Comparison of ENCODE assay signal across 27 mouse cellular contexts in genomic region chr3:99922944-99923343, GRCm38 (mm10). TPM values are rescaled to one million over a fixed set of nuclear protein-coding genes. Genes with fewer than 3 reads are reported as not detected.
A peak's percentile ranks its signal among the peaks of the same experiment; 100 is the strongest.
DNase-seq lines count a peak whose midpoint lies in the region; ATAC-seq and TF ChIP-seq lines count a peak whose summit lies in the region.
"Had no signal": no experiment of that assay in that cellular context is flagged by ENCODE, and none has a peak within 500 bp of the region (broad histone marks: within the 10 kb centered on the region; RNA-seq: fewer than 3 reads in every experiment).

No protein-coding gene starts in this region.

- ATAC-seq in kidney, postnatal 0 days (replicated peaks; ENCODE audit: low FRiP score, low read depth), result no peak
- no peak for ATAC-seq in midbrain, postnatal 0 days (ENCODE audit: low FRiP score)
- ATAC-seq in midbrain, embryonic 11.5 days (ENCODE audit: low FRiP score), result no peak
- no peak for ATAC-seq in stomach, postnatal 0 days (ENCODE audit: low FRiP score, low TSS enrichment)
- no peak for ATAC-seq in midbrain, embryonic 16.5 days
- ATAC-seq: forebrain, embryonic 14.5 days; liver, embryonic 12.5 days; liver, postnatal 0 days had no signal

- no peak overlapping the region for H3K4me3 ChIP-seq in gastrocnemius, adult 2 months
- H3K4me3 ChIP-seq in kidney, postnatal 0 days (replicated peaks; ENCODE audit: low read depth, low read length), result no peak overlapping the region
- H3K4me3 ChIP-seq in midbrain, postnatal 0 days (ENCODE audit: low read depth, low read length), result no peak overlapping the region
- no peak overlapping the region for H3K4me3 ChIP-seq in midbrain, embryonic 11.5 days (ENCODE audit: low read depth, low read length)
- no peak overlapping the region for H3K4me3 ChIP-seq in stomach, postnatal 0 days (ENCODE audit: low read depth, low read length)
- no peak overlapping the region for H3K4me3 ChIP-seq in midbrain, embryonic 16.5 days (ENCODE audit: low read depth, low read length)
- H3K4me3 ChIP-seq: embryonic facial prominence, embryonic 12.5 days; heart, embryonic 10.5 days; heart, embryonic 15.5 days; hindbrain, embryonic 15.5 days; liver, embryonic 12.5 days; midbrain, embryonic 12.5 days had no signal

- TF ChIP-seq CTCF in gastrocnemius, adult 2 months (IDR thresholded peaks at IDR 0.05), result peak; percentile 25; the same call in 1 of the 2 replicates
- peak; percentile 51 for TF ChIP-seq CTCF in kidney, postnatal 0 days (IDR thresholded peaks at IDR 0.05; ENCODE audit: low read depth)
- TF ChIP-seq CTCF in midbrain, postnatal 0 days (IDR thresholded peaks at IDR 0.05), result peak; percentile 51
- TF ChIP-seq CTCF in stomach, postnatal 0 days (IDR thresholded peaks at IDR 0.05; ENCODE audit: low read depth), result peak; percentile 35

- intact Hi-C loops in gastrocnemius, adult 2 months (cut with DNase I), result no loop called here
- intact Hi-C loops in gastrocnemius, postnatal 36 days (cut with DNase I), result no loop called here

- 79% methylated on average over 3 of the region's 3 CpGs for WGBS in kidney, postnatal 0 days
- WGBS in midbrain, postnatal 0 days, result 89% methylated on average over 3 of the region's 3 CpGs
- WGBS in midbrain, embryonic 11.5 days, result 83% methylated on average over 3 of the region's 3 CpGs
- WGBS in stomach, postnatal 0 days, result 82% methylated on average over 3 of the region's 3 CpGs
- WGBS in midbrain, embryonic 16.5 days, result 77% methylated on average over 3 of the region's 3 CpGs

- H3K9me3 ChIP-seq in kidney, postnatal 0 days (replicated peaks; ENCODE audit: low read length), result no peaks in the 10 kb centered on the region
- no peaks in the 10 kb centered on the region for H3K9me3 ChIP-seq in midbrain, postnatal 0 days (ENCODE audit: low read length)
- H3K9me3 ChIP-seq in midbrain, embryonic 11.5 days (ENCODE audit: control insufficient read depth, low read length), result no peaks in the 10 kb centered on the region
- H3K9me3 ChIP-seq in stomach, postnatal 0 days (ENCODE audit: control insufficient read depth, low read length), result no peaks in the 10 kb centered on the region
- no peaks in the 10 kb centered on the region for H3K9me3 ChIP-seq in midbrain, embryonic 16.5 days (replicated peaks; ENCODE audit: control insufficient read depth, low read length, poor library complexity, severe bottlenecking)
- H3K9me3 ChIP-seq: embryonic facial prominence, embryonic 12.5 days; heart, embryonic 10.5 days; heart, embryonic 15.5 days; hindbrain, embryonic 15.5 days; midbrain, embryonic 12.5 days had no signal

- no peak for TF ChIP-seq EP300 in stomach, postnatal 0 days (optimal IDR thresholded peaks at IDR 0.05)

- no peaks in the 10 kb centered on the region for H3K4me1 ChIP-seq in kidney, postnatal 0 days (replicated peaks; ENCODE audit: insufficient read depth, low read length)
- H3K4me1 ChIP-seq in midbrain, postnatal 0 days (ENCODE audit: insufficient read depth, low read length), result no peaks in the 10 kb centered on the region
- H3K4me1 ChIP-seq in midbrain, embryonic 11.5 days (ENCODE audit: control insufficient read depth, insufficient read depth, low read length), result no peaks in the 10 kb centered on the region
- H3K4me1 ChIP-seq in stomach, postnatal 0 days (replicated peaks; ENCODE audit: control insufficient read depth, insufficient read depth), result no peaks in the 10 kb centered on the region
- H3K4me1 ChIP-seq in midbrain, embryonic 16.5 days (ENCODE audit: control insufficient read depth, insufficient read depth, low read length), result no peaks in the 10 kb centered on the region
- H3K4me1 ChIP-seq: embryonic facial prominence, embryonic 12.5 days; heart, embryonic 10.5 days; heart, embryonic 15.5 days; hindbrain, embryonic 15.5 days; liver, embryonic 12.5 days; midbrain, embryonic 12.5 days had no signal

- H3K9ac ChIP-seq in kidney, postnatal 0 days (ENCODE audit: low read depth, low read length), result no peak overlapping the region
- no peak overlapping the region for H3K9ac ChIP-seq in midbrain, postnatal 0 days (replicated peaks; ENCODE audit: low read length, poor library complexity, severe bottlenecking)
- no peak overlapping the region for H3K9ac ChIP-seq in midbrain, embryonic 11.5 days (ENCODE audit: low read length)
- no peak overlapping the region for H3K9ac ChIP-seq in stomach, postnatal 0 days (ENCODE audit: low read length)
- H3K9ac ChIP-seq in midbrain, embryonic 16.5 days (ENCODE audit: low read depth, low read length), result no peak overlapping the region
- H3K9ac ChIP-seq: embryonic facial prominence, embryonic 12.5 days; heart, embryonic 15.5 days; hindbrain, embryonic 15.5 days; liver, embryonic 12.5 days; liver, postnatal 0 days; midbrain, embryonic 12.5 days had no signal

- no peak for DNase-seq in gastrocnemius, adult 2 months
- DNase-seq in gastrocnemius, postnatal 36 days, result no peak
- no peak for DNase-seq in kidney, postnatal 0 days (ENCODE audit: low spot score)
- no peak for DNase-seq in kidney, adult 9 months
- peak; percentile 12 for DNase-seq in midbrain, postnatal 0 days (ENCODE audit: low spot score)
- DNase-seq in midbrain, embryonic 11.5 days (ENCODE audit: low spot score, missing footprints), result no peak
- no peak for DNase-seq in stomach, postnatal 0 days (ENCODE audit: low spot score)
- DNase-seq: adrenal gland, postnatal 25 days; cerebellum, adult 8-10 months; cerebellum, postnatal 25 days; embryo, embryonic 11 days; gastrocnemius, postnatal 10 days; kidney, adult 8-10 months; kidney, postnatal 14 days; left cerebral cortex, postnatal 4 days; liver, postnatal 0 days; lung, postnatal 14 days had no signal

- no peak overlapping the region for H3K4me2 ChIP-seq in kidney, postnatal 0 days (ENCODE audit: low read length)
- no peak overlapping the region for H3K4me2 ChIP-seq in midbrain, postnatal 0 days (ENCODE audit: low read depth, low read length, poor library complexity, severe bottlenecking)
- H3K4me2 ChIP-seq in midbrain, embryonic 11.5 days, result no peak overlapping the region
- H3K4me2 ChIP-seq in stomach, postnatal 0 days (replicated peaks; ENCODE audit: low read depth), result no peak overlapping the region
- no peak overlapping the region for H3K4me2 ChIP-seq in midbrain, embryonic 16.5 days (ENCODE audit: low read length)
- H3K4me2 ChIP-seq: embryonic facial prominence, embryonic 12.5 days; heart, embryonic 15.5 days; hindbrain, embryonic 15.5 days; liver, embryonic 12.5 days; midbrain, embryonic 12.5 days had no signal

- no peak overlapping the region for H3K27ac ChIP-seq in gastrocnemius, adult 2 months
- H3K27ac ChIP-seq in kidney, postnatal 0 days, result no peak overlapping the region
- no peak overlapping the region for H3K27ac ChIP-seq in midbrain, postnatal 0 days (ENCODE audit: low read depth, low read length)
- no peak overlapping the region for H3K27ac ChIP-seq in midbrain, embryonic 11.5 days (ENCODE audit: low read depth, low read length)
- no peak overlapping the region for H3K27ac ChIP-seq in stomach, postnatal 0 days (replicated peaks)
- H3K27ac ChIP-seq in midbrain, embryonic 16.5 days (ENCODE audit: low read length), result no peak overlapping the region
- H3K27ac ChIP-seq: embryonic facial prominence, embryonic 12.5 days; heart, embryonic 10.5 days; heart, embryonic 15.5 days; hindbrain, embryonic 15.5 days; liver, embryonic 12.5 days; midbrain, embryonic 12.5 days had no signal

- H3K36me3 ChIP-seq in kidney, postnatal 0 days (ENCODE audit: insufficient read depth, low read length), result no peaks in the 10 kb centered on the region
- H3K36me3 ChIP-seq in midbrain, postnatal 0 days (ENCODE audit: insufficient read depth, low read length), result no peaks in the 10 kb centered on the region
- H3K36me3 ChIP-seq in midbrain, embryonic 11.5 days (ENCODE audit: control insufficient read depth, insufficient read depth, low read length), result no peaks in the 10 kb centered on the region
- no peaks in the 10 kb centered on the region for H3K36me3 ChIP-seq in stomach, postnatal 0 days (ENCODE audit: control insufficient read depth, insufficient read depth, low read length)
- H3K36me3 ChIP-seq in midbrain, embryonic 16.5 days (ENCODE audit: control insufficient read depth, insufficient read depth, low read length), result no peaks in the 10 kb centered on the region
- H3K36me3 ChIP-seq: embryonic facial prominence, embryonic 12.5 days; heart, embryonic 10.5 days; heart, embryonic 15.5 days; hindbrain, embryonic 15.5 days; liver, embryonic 12.5 days; midbrain, embryonic 12.5 days had no signal

- H3K27me3 ChIP-seq in kidney, postnatal 0 days (ENCODE audit: insufficient read depth, low read length), result no peaks in the 10 kb centered on the region
- H3K27me3 ChIP-seq in midbrain, postnatal 0 days (ENCODE audit: insufficient read depth, low read length), result no peaks in the 10 kb centered on the region
- H3K27me3 ChIP-seq in midbrain, embryonic 11.5 days (ENCODE audit: control insufficient read depth, insufficient read depth, low read length), result no peaks in the 10 kb centered on the region
- no peaks in the 10 kb centered on the region for H3K27me3 ChIP-seq in stomach, postnatal 0 days (ENCODE audit: control insufficient read depth, insufficient read depth, low read length)
- H3K27me3 ChIP-seq in midbrain, embryonic 16.5 days (ENCODE audit: control insufficient read depth, insufficient read depth, low read depth, low read length), result no peaks in the 10 kb centered on the region
- H3K27me3 ChIP-seq: embryonic facial prominence, embryonic 12.5 days; heart, embryonic 15.5 days; hindbrain, embryonic 15.5 days; liver, embryonic 12.5 days; midbrain, embryonic 12.5 days had no signal

RNA-seq across cellular contexts. Expression of gene Spag17, which starts 37.7 kb away (rescaled TPM):
- not detected for total RNA-seq in gastrocnemius, adult 2 months (2021)
- total RNA-seq in gastrocnemius, postnatal 36 days (2021), result not detected
- polyA plus RNA-seq in kidney, postnatal 0 days (2015; fragmentation: Nextera tagmentation; extraction: Ambion mirVana), result 0.52 and 0.66 TPM in 2 replicates
- 0.22 and 0.71 TPM in 2 replicates for total RNA-seq in midbrain, postnatal 0 days (2014; rRNA removed)
- 0.65 and 0.80 TPM in 2 replicates for polyA plus RNA-seq in midbrain, postnatal 0 days (2015; fragmentation: Nextera tagmentation; extraction: Ambion mirVana)
- polyA plus RNA-seq in midbrain, embryonic 11.5 days (2014; fragmentation: Nextera tagmentation; extraction: Ambion mirVana), result 0.17 and 0.18 TPM in 2 replicates
- 0.05 TPM in 1 of 2 replicates, not detected in the other for polyA plus RNA-seq in stomach, postnatal 0 days (2015; fragmentation: Nextera tagmentation; extraction: Ambion mirVana)
- polyA plus RNA-seq in midbrain, embryonic 16.5 days (2015; fragmentation: Nextera tagmentation; extraction: Ambion mirVana), result 0.67 and 0.89 TPM in 2 replicates
- total RNA-seq: adrenal gland, postnatal 25 days; granulocyte monocyte progenitor cell, adult 5-6 weeks; megakaryocyte progenitor cell, adult 5-6 weeks had no signal
